Mouse (Mus musculus) frontal cortex, postnatal 36 days (tissue): ENCODE data around the gene Olfr794.

Experiments used
- DNase-seq, 2 experiments: peaks; one replicate each; pipeline ENCODE4 v3.0.0; 2022; ENCODE audit warnings: low spot score in 2 of 2

The Olfr794 gene

DNA sequence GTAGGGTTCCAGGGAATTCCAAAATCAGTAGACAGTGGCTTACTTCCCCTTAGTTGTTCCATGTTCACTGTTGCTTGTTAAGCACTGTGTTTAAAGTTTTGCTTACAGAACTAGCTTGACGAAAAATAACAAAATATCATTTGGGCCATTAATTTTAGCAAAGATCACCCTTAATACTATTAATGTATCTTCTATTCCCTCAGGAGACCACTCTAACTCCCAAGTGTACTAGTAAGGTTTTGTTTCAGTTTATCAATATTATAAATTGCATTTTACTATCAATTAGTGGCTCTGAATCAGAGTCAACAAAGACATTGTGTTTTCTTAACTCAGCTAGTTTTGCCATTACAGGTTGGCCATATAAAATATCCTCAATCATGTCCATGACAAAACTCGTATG is at the start of gene Olfr794:
Gene Olfr794 (plus strand): TSS at position 301 of the 400 bp plus-strand sequence.
- no peak for DNase-seq

DNA sequence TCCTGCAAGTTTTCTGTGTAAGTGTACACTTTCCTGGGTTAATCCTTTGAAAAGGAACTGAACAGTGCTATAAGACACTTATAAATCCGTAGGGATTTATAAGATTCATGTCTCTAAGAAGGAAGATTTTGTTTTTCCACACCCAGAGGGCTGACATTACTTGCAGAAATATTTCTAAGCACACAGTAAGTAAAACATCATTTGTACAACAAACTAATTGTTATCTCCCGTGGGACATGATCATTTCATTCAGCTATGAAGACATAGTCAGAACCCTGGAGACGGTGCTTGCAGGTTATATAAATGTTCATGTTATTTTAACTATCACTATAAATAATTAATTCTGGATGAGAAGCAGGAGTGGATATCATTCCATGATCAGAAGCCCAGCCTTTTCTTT is 46.0 kb upstream of the Olfr794 start, which contains the start of gene Olfr791:
Gene Olfr791 (plus strand): TSS at position 301 of the 400 bp plus-strand sequence.
- no peak for DNase-seq

DNA sequence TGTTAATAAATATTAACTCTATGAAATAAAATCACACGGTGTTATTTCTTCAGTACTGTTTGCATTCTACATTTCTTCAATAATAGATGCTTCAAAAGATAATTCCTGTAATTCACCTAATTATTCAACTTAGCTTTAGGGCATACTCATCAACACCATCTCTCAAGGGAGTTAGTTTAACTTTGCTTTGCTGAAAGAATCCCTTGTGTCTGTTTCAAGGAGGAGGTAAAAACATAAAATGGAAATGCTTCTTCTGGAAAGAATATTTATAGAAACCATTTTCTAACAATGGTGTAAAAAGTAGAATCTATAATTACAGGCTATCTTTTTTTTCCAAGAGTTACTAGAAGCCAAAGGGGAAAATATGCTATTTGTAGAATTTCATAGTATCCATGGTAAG is 28.6 kb upstream of the Olfr794 start, which contains the start of gene Olfr792:
Gene Olfr792 (plus strand): TSS at position 301 of the 400 bp plus-strand sequence.
- no peak for DNase-seq

DNA sequence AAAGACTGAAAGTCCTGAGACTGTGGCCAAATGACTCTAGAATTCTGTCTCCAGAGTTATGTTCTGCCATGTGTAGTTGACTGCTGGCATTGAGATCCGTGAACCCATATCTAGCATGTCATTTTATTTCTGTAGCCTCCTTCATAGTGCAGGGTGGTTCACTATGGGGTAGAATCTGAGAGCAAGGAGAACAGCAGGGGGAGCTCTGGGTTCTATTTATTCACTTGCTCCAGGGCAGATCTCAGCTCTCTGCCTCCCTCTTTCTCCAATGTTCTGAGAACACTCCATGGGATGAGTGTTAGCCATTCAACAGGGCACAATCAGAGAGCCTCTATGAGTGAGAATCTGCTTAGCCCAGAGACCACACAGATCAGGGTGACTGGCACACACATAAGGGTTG is 18.1 kb upstream of the Olfr794 start:
- DNase-seq: peak; percentile 10 to 14

DNA sequence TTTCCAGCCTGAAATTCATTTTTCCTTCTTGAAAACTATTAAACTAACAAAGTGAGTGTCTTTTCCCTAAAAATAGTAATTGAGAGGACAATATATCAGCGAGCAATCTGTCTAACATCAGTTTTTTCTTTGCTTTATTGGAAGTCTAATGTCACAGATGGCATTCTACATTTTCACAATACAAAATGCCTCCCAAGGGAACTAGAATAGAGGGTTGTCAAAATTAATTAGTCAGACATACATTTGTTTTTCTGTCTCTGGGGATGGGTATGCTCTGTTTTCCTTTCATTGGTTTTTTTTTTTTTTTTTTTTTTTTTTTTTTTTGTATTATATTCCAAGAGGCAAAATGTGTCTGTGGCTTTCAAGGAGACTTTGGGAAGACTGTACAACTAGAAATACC is 9.6 kb downstream of the Olfr794 start:
- DNase-seq: no peak

DNA sequence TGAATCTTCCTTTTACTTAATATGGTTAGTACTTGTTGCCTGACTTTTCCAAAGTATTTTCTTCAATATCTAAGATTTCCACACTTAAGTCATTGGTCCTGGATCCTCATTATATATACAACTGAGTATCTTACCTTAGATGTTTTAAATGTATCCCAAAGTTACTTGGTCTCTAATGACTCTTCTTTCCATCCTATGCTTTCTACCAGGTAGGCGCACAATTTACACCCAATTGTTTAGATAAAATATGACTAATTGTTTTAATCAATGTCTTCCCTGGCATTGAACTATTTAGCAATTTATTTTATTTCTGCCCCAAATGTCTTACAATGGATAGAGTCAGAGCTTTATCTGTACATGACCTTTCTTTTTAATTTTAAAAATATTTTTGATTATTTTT is 45.0 kb downstream of the Olfr794 start, which contains the start of gene Olfr796:
Gene Olfr796 (minus strand): TSS at position 101 of the 400 bp plus-strand sequence.
- no peak for DNase-seq

DNA sequence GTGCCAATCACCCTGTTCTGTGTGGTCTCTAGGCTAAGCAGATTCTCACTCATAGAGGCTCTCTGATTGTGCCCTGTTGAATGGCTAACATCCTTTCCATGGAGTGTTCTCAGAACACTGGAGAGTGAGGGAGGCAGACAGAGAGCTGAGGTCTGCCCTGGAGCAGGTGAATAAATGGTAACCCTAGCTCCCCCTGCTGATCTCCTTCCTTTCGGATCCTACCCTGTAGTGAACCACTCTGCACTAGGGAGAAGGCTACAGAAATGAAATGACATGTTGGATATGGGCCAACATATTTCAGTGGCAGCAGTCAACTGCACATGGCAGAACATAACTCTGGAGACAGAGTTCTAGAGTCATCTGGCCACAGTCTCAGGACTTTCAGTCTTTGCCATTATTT is 54.3 kb downstream of the Olfr794 start:
- DNase-seq: no peak
